Comparison of ENCODE assay signal across 9 mouse cellular contexts in the genomic region with DNA sequence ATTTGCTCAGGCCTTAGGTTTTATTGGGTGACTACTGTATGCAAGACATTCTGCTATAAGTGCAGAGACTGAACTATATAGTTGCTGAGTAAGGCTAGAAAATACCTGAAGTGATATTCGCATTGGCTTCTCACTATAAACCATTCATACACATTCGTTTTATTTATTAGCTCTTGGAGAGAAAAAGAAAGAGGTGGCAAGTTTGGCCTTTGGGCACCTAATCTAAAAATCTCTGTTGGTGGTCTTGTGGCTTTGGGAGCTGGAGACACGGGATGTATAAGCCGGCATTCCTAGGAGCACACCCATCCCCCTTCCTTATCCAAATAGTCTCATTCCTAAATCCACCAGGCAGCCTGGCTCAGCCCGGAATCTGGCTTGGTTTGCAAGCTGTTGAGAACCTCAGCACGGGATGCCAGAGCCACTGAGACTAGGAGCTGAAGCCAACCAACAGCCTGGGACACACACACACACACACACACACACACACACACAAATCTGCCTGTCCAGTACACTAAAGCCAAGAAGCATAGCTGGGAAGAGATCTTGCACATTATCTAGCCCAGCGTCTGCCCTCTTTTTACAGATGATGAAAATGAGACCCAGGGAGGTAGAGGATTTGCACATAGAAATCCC. TPM values are rescaled to one million over a fixed set of nuclear protein-coding genes. Genes with fewer than 3 reads are reported as not detected.
DNase-seq lines count a peak whose midpoint lies in the region; ATAC-seq and TF ChIP-seq lines count a peak whose summit lies in the region.
"Had no signal": no experiment of that assay in that cellular context is flagged by ENCODE, and none has a peak within 500 bp of the region (broad histone marks: within the 10 kb centered on the region; RNA-seq: fewer than 3 reads in every experiment).

No protein-coding gene starts in this region.

- H3K36me3 ChIP-seq in forebrain, embryonic 12.5 days (replicated peaks), result peaks cover 17% of the 10 kb centered on the region; the same call in 1 of the 2 replicates
- no peaks in the 10 kb centered on the region; the same call in 1 of the 2 replicates for H3K36me3 ChIP-seq in heart, embryonic 16.5 days (ENCODE audit: control insufficient read depth, insufficient read depth)

- TF ChIP-seq CTCF in lung, adult 2 months (IDR thresholded peaks at IDR 0.05; ENCODE audit: insufficient read depth, low read length), result no peak

- peak overlapping the region; percentile 98 for H3K9ac ChIP-seq in forebrain, embryonic 12.5 days
- H3K9ac ChIP-seq in heart, embryonic 16.5 days (ENCODE audit: low read length), result peak overlapping the region; percentile 86

- no peak for ATAC-seq in forebrain, embryonic 12.5 days (ENCODE audit: low FRiP score)
- ATAC-seq in heart, embryonic 16.5 days (replicated peaks; ENCODE audit: extremely low read depth, insufficient read depth, low FRiP score), result no peak

- peak overlapping the region; percentile 92 for H3K27ac ChIP-seq in forebrain, embryonic 12.5 days
- peak overlapping the region; percentile 96 for H3K27ac ChIP-seq in heart, embryonic 16.5 days (ENCODE audit: low read length)

- no peaks in the 10 kb centered on the region for H3K27me3 ChIP-seq in forebrain, embryonic 12.5 days
- no peaks in the 10 kb centered on the region for H3K27me3 ChIP-seq in heart, embryonic 16.5 days (ENCODE audit: control insufficient read depth, insufficient read depth, low read length)
- H3K27me3 ChIP-seq: Patski had no signal

- H3K4me2 ChIP-seq in forebrain, embryonic 12.5 days, result peak overlapping the region; percentile 70
- peak overlapping the region; percentile 76 for H3K4me2 ChIP-seq in heart, embryonic 16.5 days (ENCODE audit: low read depth, low read length)

- H3K4me3 ChIP-seq in forebrain, embryonic 12.5 days (replicated peaks), result peak overlapping the region; percentile 93
- peak overlapping the region; percentile 63 for H3K4me3 ChIP-seq in heart, embryonic 16.5 days (ENCODE audit: low read length)
- H3K4me3 ChIP-seq in lung, adult 2 months (replicated peaks; ENCODE audit: extremely low read depth, low read depth, low read length), result peak overlapping the region; percentile 32

- no peak for TF ChIP-seq POLR2A in lung, adult 2 months (IDR thresholded peaks at IDR 0.05; ENCODE audit: borderline replicate concordance, extremely low read depth, low read depth, low read length)

- no peaks in the 10 kb centered on the region for H3K9me3 ChIP-seq in forebrain, embryonic 12.5 days
- no peaks in the 10 kb centered on the region for H3K9me3 ChIP-seq in heart, embryonic 16.5 days (replicated peaks; ENCODE audit: control insufficient read depth, low read length)

- H3K4me1 ChIP-seq in forebrain, embryonic 12.5 days, result peaks cover 47% of the 10 kb centered on the region
- H3K4me1 ChIP-seq in heart, embryonic 16.5 days (ENCODE audit: control insufficient read depth, insufficient read depth, low read length), result peaks cover 43% of the 10 kb centered on the region
- peaks cover 6% of the 10 kb centered on the region; the same call in 1 of the 2 replicates for H3K4me1 ChIP-seq in lung, adult 2 months (ENCODE audit: control insufficient read depth, insufficient read depth, low read length)

- DNase-seq in urinary bladder, postnatal 36 days (ENCODE audit: low spot score in 2 of 2), result peak; percentile 32 to 44
- DNase-seq in urinary bladder, adult 2 months (ENCODE audit: low spot score), result no peak
- peak; percentile 58 for DNase-seq in layer of hippocampus, adult 9-11 months
- DNase-seq in lung, adult 2 months, result no peak
- peak; percentile 31 for DNase-seq in right cerebral cortex, adult 18-20 months
- DNase-seq in T-cell, adult 2 months (ENCODE audit: low spot score), result no peak

- WGBS in forebrain, embryonic 12.5 days, result 5% methylated on average over 7 of the region's 7 CpGs
- 21% methylated on average over 7 of the region's 7 CpGs for WGBS in heart, embryonic 16.5 days
- WGBS in lung, adult 2 months, result 43% methylated on average over 7 of the region's 7 CpGs

RNA-seq across cellular contexts. Expression of gene Rnd3, which starts 3.0 kb away (rescaled TPM):
- polyA plus RNA-seq in urinary bladder, adult 2 months (2012; rRNA removed), result 32.0 and 41.7 TPM in 2 replicates
- 201 and 236 TPM in 2 replicates for polyA plus RNA-seq in forebrain, embryonic 12.5 days (2016; fragmentation: Nextera tagmentation; extraction: Ambion mirVana)
- polyA plus RNA-seq in heart, embryonic 16.5 days (2015; fragmentation: Nextera tagmentation; extraction: Ambion mirVana), result 27.3 and 31.5 TPM in 2 replicates
- 1.3 and 4.3 TPM in 2 replicates for polyA plus RNA-seq in lung, adult 2 months (2012; rRNA removed)

Comparison
In these comparisons a context has a peak if more than half of its experiments do, and no peak if none do; other contexts are left out.
1. DNase-seq: peak in urinary bladder, postnatal 36 days (2 of 2), layer of hippocampus, adult 9-11 months (single experiment) and right cerebral cortex, adult 18-20 months (single experiment); none in urinary bladder, adult 2 months (single experiment), lung, adult 2 months (single experiment) and T-cell, adult 2 months (single experiment).
2. H3K4me3 ChIP-seq: peak in every context shown above with its lines; median percentile 93 in forebrain, embryonic 12.5 days; 63 in heart, embryonic 16.5 days; 32 in lung, adult 2 months.